Mouse (Mus musculus) brain, adult 2 months (tissue): ENCODE measurements around the gene Irak2.
"Not testable (repeated sequence)": the region's sequence is repeated elsewhere in the genome, so short reads cannot be mapped to it uniquely, and the experiment has no call there.

Experiments used
- DNase-seq: peaks from one replicate; pipeline ENCODE4 v3.0.0; 2011; ENCODE audit warnings: low read depth, low spot score

The Irak2 gene

DNA sequence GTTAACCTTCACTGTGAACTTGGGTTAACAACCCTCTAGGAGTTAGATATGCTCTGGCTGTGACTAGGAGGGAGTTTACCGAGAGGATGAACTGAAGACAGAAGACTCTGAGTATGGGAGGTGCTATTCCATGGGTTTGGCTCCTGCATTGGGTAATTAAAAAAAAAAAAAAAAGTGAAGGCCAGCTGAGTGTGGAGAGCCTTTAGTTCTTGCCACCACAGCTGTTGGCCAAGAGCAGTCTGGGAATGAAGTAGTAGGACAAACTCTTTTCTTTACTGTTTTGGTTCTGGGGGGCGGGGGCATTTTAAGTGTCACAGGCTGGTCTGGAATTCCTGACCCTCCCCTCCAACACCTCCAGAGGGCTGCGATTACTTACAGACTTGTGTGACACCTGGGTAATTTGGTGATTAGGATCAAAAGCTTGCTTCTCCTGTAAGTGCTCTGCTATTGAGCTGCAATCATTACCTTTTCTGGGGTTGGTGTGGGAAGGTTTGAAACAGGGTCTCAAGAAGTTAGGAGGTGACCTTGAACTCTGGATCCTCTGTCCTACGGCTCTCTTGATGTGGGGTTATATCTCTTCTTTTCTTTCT is 57.6 kb downstream of the Irak2 start:
- DNase-seq = no peak

DNA sequence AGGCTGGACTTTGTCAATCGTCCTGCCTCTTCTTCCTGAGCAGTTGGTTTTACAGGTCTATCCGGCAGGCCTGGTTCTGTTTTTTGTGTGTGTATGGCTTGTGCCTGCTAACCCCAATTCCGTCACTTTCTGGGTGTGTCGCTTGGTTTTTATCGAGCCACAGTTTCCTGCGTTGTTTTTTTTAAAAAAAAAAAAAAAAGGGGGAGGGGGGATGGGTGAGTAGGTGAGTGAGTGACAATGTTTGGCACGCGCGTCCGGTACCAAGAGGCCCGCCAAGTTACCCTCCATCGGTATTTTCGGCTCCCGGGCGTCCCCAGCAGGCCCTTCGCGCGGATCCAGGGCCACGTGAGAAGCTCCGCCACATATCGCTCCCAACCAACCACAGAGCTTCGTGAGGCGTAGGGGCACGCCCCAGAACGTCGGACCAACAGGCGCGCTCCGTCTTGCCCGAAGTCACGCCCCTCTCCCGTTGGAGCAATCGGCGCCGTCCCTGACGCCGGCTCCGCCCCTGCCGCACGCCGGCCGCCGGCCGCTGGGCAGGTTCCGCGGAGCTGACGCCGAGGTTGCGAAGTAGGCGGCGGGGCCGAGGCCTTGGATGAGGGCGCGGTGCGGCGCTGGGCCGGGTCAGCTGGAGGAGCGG is 58.4 kb downstream of the Irak2 start, which contains the start of gene Tatdn2:
Tatdn2 (plus strand) TSS at position 469 of the 640 bp plus-strand sequence.
- peak; percentile 100 for DNase-seq

- peak; percentile 17 for DNase-seq
Observed at GRCm38 (mm10) chr6:113697222-113698205, 59.2 kb downstream of the Irak2 start.

GRCm38 (mm10) chr6:113712718-113713117 is 74.5 kb downstream of the Irak2 start:
- DNase-seq = no peak

DNA sequence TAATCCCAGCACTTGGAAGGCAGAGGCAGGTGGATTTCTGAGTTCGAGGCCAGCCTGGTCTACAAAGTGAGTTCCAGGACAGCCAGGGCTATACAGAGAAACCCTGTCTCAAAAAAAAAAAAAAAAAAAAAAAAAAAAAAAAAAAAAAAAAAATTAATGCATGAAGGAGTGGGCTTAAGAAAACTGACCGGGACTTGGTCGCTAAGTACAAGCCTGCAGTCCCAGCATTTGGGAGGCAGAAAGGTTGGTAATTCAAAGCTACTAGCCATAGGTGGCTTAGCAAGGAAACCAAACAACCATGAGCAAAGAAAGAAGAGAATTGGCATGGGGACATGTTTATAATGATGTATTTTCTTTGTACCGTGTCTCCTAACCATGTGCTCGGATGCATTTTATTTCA is 75.1 kb downstream of the Irak2 start:
- not testable (repeated sequence) for DNase-seq

DNA sequence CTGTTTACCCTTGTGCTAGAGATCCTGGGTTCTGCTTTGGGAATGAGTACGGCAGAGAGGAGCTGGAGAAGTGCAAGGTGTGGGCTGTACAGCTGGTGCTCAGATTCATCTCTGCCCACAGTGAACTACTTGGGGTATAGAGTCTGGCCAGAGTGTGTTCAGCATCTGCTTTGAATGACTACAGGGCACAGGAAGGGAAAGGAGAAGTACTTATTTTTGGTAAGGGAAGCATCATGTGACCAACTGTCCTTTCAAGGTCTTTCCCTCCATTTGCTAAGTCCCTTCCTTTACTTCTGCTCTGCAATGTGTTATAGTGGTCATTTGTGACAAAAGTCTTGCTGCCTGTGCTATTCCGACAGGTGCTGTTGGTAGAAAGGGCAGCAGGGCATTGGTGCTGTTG is 76.0 kb downstream of the Irak2 start:
- DNase-seq = peak; percentile 52

- no peak for DNase-seq
Observed at GRCm38 (mm10) chr6:113714797-113715196, 76.5 kb downstream of the Irak2 start.

DNA sequence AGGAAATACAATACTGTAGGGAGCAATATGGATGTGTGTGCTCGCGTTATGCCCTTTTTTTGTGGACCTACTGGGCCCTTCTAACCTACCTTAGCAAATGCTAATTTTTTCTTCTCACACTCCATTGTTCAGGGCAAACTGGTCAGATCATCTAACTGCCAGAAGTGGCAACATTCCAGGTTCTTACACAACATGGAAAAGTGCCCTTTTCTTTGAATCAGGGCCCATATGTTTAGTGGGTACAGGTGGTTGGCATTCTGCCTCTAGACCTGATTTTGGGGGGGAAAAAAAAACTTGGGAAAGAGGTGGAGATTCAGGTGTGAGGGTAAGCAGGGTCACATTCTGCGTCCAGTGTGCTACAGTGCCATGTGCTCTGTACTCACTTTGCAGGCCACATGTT is 79.3 kb downstream of the Irak2 start:
- peak; percentile 75 for DNase-seq

DNA sequence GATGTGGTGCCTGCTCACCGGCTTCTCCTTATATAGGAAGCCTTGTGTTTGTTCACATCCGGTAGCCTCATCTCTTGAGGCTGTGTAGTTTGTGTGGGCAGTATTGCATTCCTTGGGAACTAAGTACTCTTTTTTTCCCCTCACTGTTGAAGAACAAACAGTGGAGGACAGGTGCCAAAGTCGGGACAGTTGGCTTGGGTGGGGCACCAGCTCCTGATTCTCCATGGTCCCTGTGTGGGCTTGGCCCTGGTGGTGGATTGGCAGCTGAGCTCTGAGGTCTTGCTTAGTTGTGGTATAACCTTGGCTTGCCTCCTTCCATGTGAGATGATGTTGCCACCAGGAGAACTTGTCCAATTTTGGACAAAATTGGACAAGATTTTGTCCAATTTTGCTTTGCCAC is 81.6 kb downstream of the Irak2 start, which contains the start of gene Ghrl:
Ghrl (minus strand) TSS at position 3 of the 400 bp plus-strand sequence.
- no peak for DNase-seq

- DNase-seq = no peak
Observed at GRCm38 (mm10) chr6:113721061-113721460, 82.8 kb downstream of the Irak2 start.

- DNase-seq = no peak
Observed at GRCm38 (mm10) chr6:113728181-113728580, 89.9 kb downstream of the Irak2 start.

DNA sequence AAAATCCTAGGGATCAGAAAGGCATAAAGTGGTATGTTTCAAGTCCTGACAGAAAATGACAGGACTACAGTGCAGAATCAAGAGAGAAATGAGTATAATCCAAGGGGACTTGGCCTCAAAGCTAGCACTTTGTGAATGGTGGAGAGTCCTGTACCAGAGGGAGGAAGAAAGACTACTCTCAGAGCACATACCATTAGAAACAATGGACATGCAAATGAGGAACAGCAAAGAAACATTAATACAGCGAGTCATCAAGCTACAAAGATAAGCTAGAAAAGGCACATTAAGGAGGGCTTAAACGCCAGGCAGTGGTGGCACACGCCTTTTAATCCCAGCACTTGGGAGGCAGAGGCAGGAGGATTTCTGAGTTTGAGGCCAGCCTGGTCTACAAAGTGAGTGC is 93.0 kb downstream of the Irak2 start:
- DNase-seq = no peak

- no peak for DNase-seq
Observed at GRCm38 (mm10) chr6:113737318-113738046, 99.2 kb downstream of the Irak2 start.

DNA sequence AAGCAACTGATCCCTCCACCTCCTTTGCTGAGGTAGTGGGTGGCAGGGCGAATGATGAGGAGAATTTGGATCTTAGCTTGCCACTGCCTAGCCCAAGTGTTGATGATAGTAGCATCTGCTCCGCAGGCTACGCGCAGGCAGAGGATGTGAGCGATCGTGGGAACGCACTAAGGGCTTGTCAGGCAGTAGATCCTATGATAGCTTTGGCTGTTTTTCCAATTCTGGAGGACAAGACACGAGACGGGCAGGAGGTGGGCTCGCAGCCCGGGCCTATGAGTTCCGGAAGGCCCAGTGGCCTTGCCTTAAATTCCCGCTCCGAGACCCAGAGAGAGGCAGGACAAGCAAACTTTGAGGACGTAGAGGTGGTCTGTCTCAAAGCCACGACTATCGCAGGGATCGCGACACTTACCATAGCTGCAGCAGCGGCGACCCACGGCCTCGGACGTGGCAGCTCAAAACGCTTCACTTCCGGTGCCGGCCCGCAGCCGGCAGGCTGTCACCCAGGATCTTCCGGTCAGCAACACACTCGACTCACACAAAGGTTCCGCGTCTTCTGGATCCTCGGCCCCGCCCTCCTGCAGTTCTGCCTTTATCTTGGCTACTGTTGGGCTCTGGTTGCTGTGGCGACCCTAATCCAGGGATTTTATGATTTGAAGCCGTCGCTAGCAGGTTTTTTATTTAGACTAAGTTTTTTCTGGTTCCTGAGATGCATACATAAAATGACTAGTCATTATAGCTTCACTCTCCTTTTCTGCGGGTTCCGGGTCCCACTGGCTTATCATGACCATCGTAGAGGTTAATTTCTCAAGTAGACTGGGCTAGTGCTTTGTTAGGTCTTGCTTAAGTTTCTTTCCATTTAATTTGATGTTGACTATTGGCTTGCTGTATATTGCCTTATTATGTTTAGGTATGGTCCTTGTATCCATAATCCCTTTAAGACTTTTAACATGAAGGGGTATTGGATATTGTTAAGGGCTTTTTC is 102.3 kb downstream of the Irak2 start, which contains the start of gene Sec13:
Sec13 (minus strand) TSS at position 508 of the 982 bp plus-strand sequence.
- DNase-seq = peak; percentile 96

GRCm38 (mm10) chr6:113741425-113741824 is 103.2 kb downstream of the Irak2 start:
- peak; percentile 51 for DNase-seq

GRCm38 (mm10) chr6:113742321-113742720 is 104.1 kb downstream of the Irak2 start:
- DNase-seq = peak; percentile 77

DNA sequence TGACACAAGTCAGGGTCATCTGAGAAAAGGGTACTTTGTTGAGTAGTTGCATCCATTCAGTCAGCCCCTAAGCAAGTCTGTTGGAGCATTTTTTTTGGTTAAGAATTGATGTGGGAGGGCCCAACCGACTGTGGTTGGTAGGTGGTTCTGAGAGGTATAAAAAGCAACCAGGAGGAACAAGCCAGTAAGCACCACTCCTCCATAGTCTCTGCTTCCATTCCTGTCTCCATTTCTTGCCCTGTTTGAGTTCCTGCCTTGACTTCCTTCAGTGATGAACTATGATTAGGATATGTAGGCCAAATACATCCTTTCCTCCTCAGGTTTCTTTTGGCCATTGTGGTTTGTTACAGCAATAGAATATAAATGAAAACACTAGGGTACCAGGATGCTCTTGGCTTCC is 104.8 kb downstream of the Irak2 start:
- DNase-seq = peak; percentile 59
